Mouse (Mus musculus): ENCODE results near the gene Oxsr1. TPM values are rescaled to one million over a fixed set of nuclear protein-coding genes. Genes with fewer than 3 reads are reported as not detected.

The Oxsr1 gene
- total RNA-seq, 2 experiments from 2014 or later = 31.1 to 33.9 TPM

GRCm38 (mm10) chr9:119335571-119335970 lies 13.3 kb upstream of the Oxsr1 start:
- TF ChIP-seq CTCF (IDR thresholded peaks at IDR 0.05) = no peak
- DNase-seq (ENCODE audit: extremely low spot score in 1 of 2, low spot score in 2 of 2) = no peak
- no peak overlapping the region for H3K27ac ChIP-seq
- intact Hi-C loops (cut with DNase I) = no loop called here
- H3K4me3 ChIP-seq = no peak overlapping the region

GRCm38 (mm10) chr9:119334834-119335233 lies 12.6 kb upstream of the Oxsr1 start:
- TF ChIP-seq CTCF (IDR thresholded peaks at IDR 0.05) = no peak
- H3K4me3 ChIP-seq = no peak overlapping the region
- intact Hi-C loops (cut with DNase I) = no loop called here
- peak overlapping the region; percentile 63 for H3K27ac ChIP-seq
- DNase-seq (ENCODE audit: extremely low spot score in 1 of 2, low spot score in 2 of 2) = no peak

- TF ChIP-seq CTCF (IDR thresholded peaks at IDR 0.05) = no peak
- H3K4me3 ChIP-seq = no peak overlapping the region
- intact Hi-C loops (cut with DNase I) = no loop called here
- DNase-seq (ENCODE audit: extremely low spot score in 1 of 2, low spot score in 2 of 2) = peak in 1 of 2 experiments; percentile 44
- peak overlapping the region; percentile 63 for H3K27ac ChIP-seq
These were observed 12.1 kb upstream of the Oxsr1 start for GRCm38 (mm10) chr9:119334324-119334723.

GRCm38 (mm10) chr9:119330186-119330963 lies 8.1 kb upstream of the Oxsr1 start:
- no peak overlapping the region for H3K4me3 ChIP-seq
- no peak for TF ChIP-seq CTCF (IDR thresholded peaks at IDR 0.05)
- no peak for DNase-seq (ENCODE audit: extremely low spot score in 1 of 2, low spot score in 2 of 2)
- intact Hi-C loops (cut with DNase I) = no loop called here
- no peak overlapping the region for H3K27ac ChIP-seq

- no peak for DNase-seq (ENCODE audit: extremely low spot score in 1 of 2, low spot score in 2 of 2)
- TF ChIP-seq CTCF (IDR thresholded peaks at IDR 0.05) = no peak
- H3K27ac ChIP-seq = no peak overlapping the region
- no peak overlapping the region for H3K4me3 ChIP-seq
- intact Hi-C loops (cut with DNase I) = loop anchor here (10.0 kb wide), 3 partner anchors 224 to 566 kb away; partner anchors contain the start of genes Ctdspl, Dlec1 and Wdr48
These were observed 6.3 kb upstream of the Oxsr1 start for GRCm38 (mm10) chr9:119328488-119328887.

GRCm38 (mm10) chr9:119324130-119324529 lies 1.9 kb upstream of the Oxsr1 start:
- TF ChIP-seq CTCF (IDR thresholded peaks at IDR 0.05) = no peak
- no peak overlapping the region for H3K4me3 ChIP-seq
- H3K27ac ChIP-seq = no peak overlapping the region
- DNase-seq (ENCODE audit: extremely low spot score in 1 of 2, low spot score in 2 of 2) = no peak
- intact Hi-C loops (cut with DNase I) = loop anchor here (10.0 kb wide), 3 partner anchors 219 to 571 kb away; partner anchors contain the start of genes Ctdspl, Dlec1 and Wdr48

- no peak; the same call in 1 of the 2 replicates for TF ChIP-seq CTCF (IDR thresholded peaks at IDR 0.05)
- Histone ChIP-seq H3K27ac (peak overlapping the region; percentile 98), H3K4me3 (peak overlapping the region; percentile 90)
- intact Hi-C loops (cut with DNase I) = loop anchor here (10.0 kb wide), 3 partner anchors 218 to 572 kb away; partner anchors contain the start of genes Ctdspl, Dlec1 and Wdr48
- DNase-seq (ENCODE audit: extremely low spot score in 1 of 2, low spot score in 2 of 2) = no peak
These were observed 1.0 kb upstream of the Oxsr1 start for GRCm38 (mm10) chr9:119323260-119323645.

GRCm38 (mm10) chr9:119321392-119322229 lies 616 bp downstream of the Oxsr1 start:
- peak; percentile 28 to 30 for DNase-seq (ENCODE audit: extremely low spot score in 1 of 2, low spot score in 2 of 2)
- H3K27ac ChIP-seq = peak overlapping the region; percentile 98
- TF ChIP-seq CTCF (IDR thresholded peaks at IDR 0.05) = no peak
- intact Hi-C loops (cut with DNase I) = loop anchor here (1.0 to 10.0 kb wide), 4 partner anchors 19 to 573 kb away; partner anchors contain the start of genes Ctdspl, Dlec1 and Wdr48
- peak overlapping the region; percentile 90 for H3K4me3 ChIP-seq

- TF ChIP-seq CTCF (IDR thresholded peaks at IDR 0.05) = no peak
- intact Hi-C loops (cut with DNase I) = loop anchor here (10.0 kb wide), 3 partner anchors 216 to 574 kb away; partner anchors contain the start of genes Ctdspl, Dlec1 and Wdr48
- no peak for DNase-seq (ENCODE audit: extremely low spot score in 1 of 2, low spot score in 2 of 2)
- Histone ChIP-seq H3K27ac (no peak overlapping the region), H3K4me3 (peak overlapping the region; percentile 90)
These were observed 1.3 kb downstream of the Oxsr1 start for GRCm38 (mm10) chr9:119320946-119321345.

GRCm38 (mm10) chr9:119320446-119320845 lies 1.8 kb downstream of the Oxsr1 start:
- intact Hi-C loops (cut with DNase I) = loop anchor here (10.0 kb wide), 3 partner anchors 216 to 574 kb away; partner anchors contain the start of genes Ctdspl, Dlec1 and Wdr48
- no peak overlapping the region for H3K4me3 ChIP-seq
- no peak for TF ChIP-seq CTCF (IDR thresholded peaks at IDR 0.05)
- H3K27ac ChIP-seq = no peak overlapping the region
- DNase-seq (ENCODE audit: extremely low spot score in 1 of 2, low spot score in 2 of 2) = no peak

GRCm38 (mm10) chr9:119318891-119319290 lies 3.3 kb downstream of the Oxsr1 start:
- Histone ChIP-seq H3K4me3 (no peak overlapping the region), H3K27ac (no peak overlapping the region)
- DNase-seq (ENCODE audit: extremely low spot score in 1 of 2, low spot score in 2 of 2) = no peak
- intact Hi-C loops (cut with DNase I) = no loop called here
- TF ChIP-seq CTCF (IDR thresholded peaks at IDR 0.05) = no peak

- TF ChIP-seq CTCF (IDR thresholded peaks at IDR 0.05) = no peak
- H3K27ac ChIP-seq = no peak overlapping the region
- intact Hi-C loops (cut with DNase I) = no loop called here
These were observed 9.1 kb downstream of the Oxsr1 start for GRCm38 (mm10) chr9:119313096-119313495.

More at GRCm38 (mm10) chr9:119313096-119313495, 9.1 kb downstream of the Oxsr1 start:
- no peak for DNase-seq (ENCODE audit: extremely low spot score in 1 of 2, low spot score in 2 of 2)
- no peak overlapping the region for H3K4me3 ChIP-seq
